In the genomic region with DNA sequence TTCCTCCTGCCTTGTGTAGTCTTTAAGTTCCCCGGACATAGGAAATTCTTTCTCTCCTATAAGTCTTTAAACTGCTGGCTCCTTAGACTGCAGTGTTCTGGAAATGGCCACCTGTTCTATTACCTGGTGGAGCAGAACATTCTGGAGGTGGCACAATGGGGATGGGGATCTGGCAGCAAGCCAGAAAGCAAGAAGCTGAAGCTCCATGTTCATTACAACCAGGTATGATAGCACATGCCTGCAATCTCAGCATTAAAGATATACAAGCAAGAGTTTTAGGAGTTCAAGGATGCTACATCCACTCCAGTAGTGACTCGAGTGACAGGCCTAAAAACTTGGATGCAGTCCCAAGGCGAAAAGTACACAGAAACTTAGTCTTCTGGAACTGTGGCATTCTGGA, we compare ENCODE assay signal across 27 mouse cellular contexts. TPM values are rescaled to one million over a fixed set of nuclear protein-coding genes. Genes with fewer than 3 reads are reported as not detected.
"Had no signal": no experiment of that assay in that cellular context is flagged by ENCODE, and none has a peak within 500 bp of the region (broad histone marks: within the 10 kb centered on the region; RNA-seq: fewer than 3 reads in every experiment).

No protein-coding gene starts in this region.

- DNase-seq: lung, adult 18-20 months; lung, embryonic 14.5 days; lung, postnatal 10 days; lung, postnatal 4 days; midbrain, embryonic 14.5 days; retina, postnatal 1 day; right cerebral cortex, adult 18-20 months; right cerebral cortex, postnatal 25 days; right cerebral cortex, postnatal 4 days; spleen, adult 18-20 months; thymus, adult 18-20 months; thymus, postnatal 14 days; thymus, postnatal 36 days had no signal

- ATAC-seq: midbrain, embryonic 16.5 days had no signal

- H3K4me1 ChIP-seq: liver, embryonic 15.5 days; midbrain, embryonic 10.5 days; midbrain, embryonic 12.5 days; neural tube, embryonic 13.5 days; neural tube, embryonic 15.5 days had no signal

- H3K4me2 ChIP-seq: liver, embryonic 15.5 days; lung, embryonic 14.5 days; midbrain, embryonic 12.5 days; neural tube, embryonic 13.5 days; neural tube, embryonic 15.5 days had no signal

- H3K27ac ChIP-seq: liver, embryonic 15.5 days; midbrain, embryonic 10.5 days; midbrain, embryonic 12.5 days; neural tube, embryonic 13.5 days; neural tube, embryonic 15.5 days had no signal

- H3K9ac ChIP-seq: liver, embryonic 15.5 days; lung, embryonic 14.5 days; midbrain, embryonic 12.5 days; neural tube, embryonic 13.5 days; neural tube, embryonic 15.5 days had no signal

- H3K36me3 ChIP-seq: liver, embryonic 15.5 days; midbrain, embryonic 10.5 days; midbrain, embryonic 12.5 days; neural tube, embryonic 13.5 days; neural tube, embryonic 15.5 days had no signal

- H3K9me3 ChIP-seq: liver, embryonic 15.5 days; midbrain, embryonic 10.5 days; midbrain, embryonic 12.5 days; neural tube, embryonic 13.5 days; neural tube, embryonic 15.5 days had no signal

- H3K4me3 ChIP-seq: liver, embryonic 15.5 days; midbrain, embryonic 10.5 days; midbrain, embryonic 12.5 days; myocyte; neural tube, embryonic 13.5 days; neural tube, embryonic 15.5 days had no signal

RNA-seq across cellular contexts. Expression of gene Tmem114, which starts 7.7 kb away (rescaled TPM):
- total RNA-seq: megakaryocyte, adult 5-6 weeks; megakaryocyte-erythroid progenitor cell, adult 5-6 weeks had no signal
- polyA plus RNA-seq: liver, embryonic 15.5 days; lung, embryonic 14.5 days; lung, embryonic 16.5 days; midbrain, embryonic 10.5 days; midbrain, embryonic 12.5 days; midbrain, embryonic 14.5 days; myocyte; neural tube, embryonic 11.5 days; small intestine, adult 2 months; stomach, embryonic 14.5 days; stomach, embryonic 16.5 days had no signal
